Mouse (Mus musculus) left cerebral cortex, adult 8-10 months (tissue): ENCODE results near the gene Foxl2. TPM values are rescaled to one million over a fixed set of nuclear protein-coding genes. Genes with fewer than 3 reads are reported as not detected.

Source experiments
- total RNA-seq, 4 experiments: library from RNA; stranded (reverse); gene quantifications; 2 replicates each; pipeline ENCODE4 v1.2.4; 2022

The Foxl2 gene
- total RNA-seq, 4 experiments from 2014 or later: 0.72 to 1.1 (median 0.90) TPM

Other genes with a start within 250 kb of the Foxl2 start
- not detected for gene Prr23a1, start 112.8 kb upstream of the Foxl2 start, total RNA-seq
- not detected for gene Prr23a2, start 98.8 kb upstream of the Foxl2 start, total RNA-seq
- gene Prr23a3, start 90.5 kb upstream of the Foxl2 start, total RNA-seq: not detected
- gene 7420426K07Rik, start 52.2 kb upstream of the Foxl2 start, total RNA-seq: not detected
- 10 to 100 TPM; 27.0 to 36.2 (median 30.2) TPM for gene Faim, start 31.1 kb downstream of the Foxl2 start, total RNA-seq
- under 1 TPM in 1 of 4 experiments, not detected in 3; 0.23 TPM for gene Gm1123, start 80.4 kb downstream of the Foxl2 start, total RNA-seq
- gene Pik3cb, start 185.3 kb downstream of the Foxl2 start, total RNA-seq: 10 to 100 TPM; 21.1 to 25.4 (median 24.5) TPM